ENCODE assay signal across 21 mouse cellular contexts in genomic region chr5:148359131-148359530, GRCm38 (mm10). TPM values are rescaled to one million over a fixed set of nuclear protein-coding genes. Genes with fewer than 3 reads are reported as not detected.
A peak's percentile ranks its signal among the peaks of the same experiment; 100 is the strongest.
DNase-seq lines count a peak whose midpoint lies in the region.
"Had no signal": no experiment of that assay in that cellular context is flagged by ENCODE, and none has a peak within 500 bp of the region (broad histone marks: within the 10 kb centered on the region; RNA-seq: fewer than 3 reads in every experiment).

No protein-coding gene starts in this region.

- H3K4me1 ChIP-seq in heart, embryonic 10.5 days = peaks cover 47% of the 10 kb centered on the region

- no peaks in the 10 kb centered on the region for H3K9me3 ChIP-seq in heart, embryonic 10.5 days
- H3K9me3 ChIP-seq: G1E had no signal

- WGBS in heart, embryonic 10.5 days = 90% methylated on average over 11 of the region's 11 CpGs

- H3K36me3 ChIP-seq in heart, embryonic 10.5 days = peaks cover 18% of the 10 kb centered on the region; the same call in 1 of the 2 replicates

- H3K4me3 ChIP-seq in heart, embryonic 10.5 days = no peak overlapping the region

- peak; percentile 66 for DNase-seq in adrenal gland, adult 2 months
- DNase-seq in adrenal gland, postnatal 10 days = no peak
- peak; percentile 46 for DNase-seq in adrenal gland, postnatal 14 days
- no peak for DNase-seq in adrenal gland, adult 8-10 months
- DNase-seq in adrenal gland, postnatal 36 days = peak; percentile 37 to 56
- no peak for DNase-seq in adrenal gland, adult 18-20 months (ENCODE audit: low spot score in 2 of 2)
- no peak for DNase-seq in heart, embryonic 10.5 days (ENCODE audit: low spot score)
- DNase-seq in heart, adult 18-20 months = no peak
- DNase-seq: adrenal gland, postnatal 25 days; B cell, adult 2 months; cerebellum, adult 11 months; cerebellum, adult 11-12 months; cerebellum, adult 18-20 months; cerebellum, adult 2 months; cerebellum, adult 8-10 months; cerebellum, adult 9-10 months; cerebellum, adult 9-11 months; cerebellum, postnatal 10 days had no signal

- H3K27ac ChIP-seq in heart, embryonic 10.5 days = peak overlapping the region; percentile 22; the same call in 1 of the 2 replicates

- no peaks in the 10 kb centered on the region for H3K27me3 ChIP-seq in heart, embryonic 10.5 days (ENCODE audit: insufficient read depth, poor library complexity, severe bottlenecking)
- H3K27me3 ChIP-seq: CH12.LX, Patski had no signal

RNA-seq across cellular contexts. Expression of gene Slc7a1, which starts 40.6 kb away (rescaled TPM):
- 10 to 100 TPM; 72.9 to 82.5 TPM for total RNA-seq in adrenal gland, adult 2 months (2021)
- polyA plus RNA-seq in adrenal gland, adult 2 months (2012; rRNA removed) = 19.1 and 30.8 TPM in 2 replicates
- total RNA-seq in adrenal gland, postnatal 10 days (2021) = 10 to 100 TPM; 53.0 to 60.6 TPM
- 70.5 and 83.6 TPM in 2 replicates for total RNA-seq in adrenal gland, postnatal 14 days (2021)
- total RNA-seq in adrenal gland, adult 8-10 months (2022) = 100 to 1,000 TPM in 2 of 4 experiments, 10 to 100 TPM in 2; 86.6 to 129 (median 106) TPM
- 100 to 1,000 TPM; 103 to 112 TPM for total RNA-seq in adrenal gland, postnatal 36 days (2021)
- 10 to 100 TPM; 87.0 to 94.9 TPM for total RNA-seq in adrenal gland, adult 18-20 months (2021)
- polyA plus RNA-seq in heart, embryonic 10.5 days (2016; fragmentation: Nextera tagmentation; extraction: Ambion mirVana) = 23.3 and 24.9 TPM in 2 replicates
- total RNA-seq in heart, adult 18-20 months (2021) = 10 to 100 TPM; 11.8 to 13.5 TPM

Comparison
In these comparisons a context has a peak if more than half of its experiments do, and no peak if none do; other contexts are left out.
1. DNase-seq: peak in adrenal gland, adult 2 months (single experiment), adrenal gland, postnatal 14 days (single experiment) and adrenal gland, postnatal 36 days (2 of 2); none in adrenal gland, postnatal 10 days (single experiment), adrenal gland, adult 8-10 months (single experiment), adrenal gland, adult 18-20 months (0 of 2), heart, embryonic 10.5 days (single experiment) and heart, adult 18-20 months (0 of 2).